Mouse (Mus musculus) hindbrain, embryonic 15.5 days (tissue): ENCODE results near the gene Slc29a4. TPM values are rescaled to one million over a fixed set of nuclear protein-coding genes. Genes with fewer than 3 reads are reported as not detected.
A peak's percentile ranks its signal among the peaks of the same experiment; 100 is the strongest.

Source experiments
- ATAC-seq: fragments of 200-750 bp; cut with Nextera tagmentation; 2 replicates; pipeline ENCODE4 v1.8.0; 2017; ENCODE audit warnings: low read depth, moderate number of reproducible peaks, moderate TSS enrichment; ENCODE audit not compliant: low FRiP score
- H3K27ac ChIP-seq: fragments of 300-500 bp; sonication (generic); replicated peaks from 2 replicates; pipeline ENCODE4 v1.5.1; 2015; ENCODE audit warnings: mild to moderate bottlenecking, inconsistent platforms
- H3K27me3 ChIP-seq: fragments of 300-500 bp; sonication (generic); 2 replicates; pipeline ENCODE4 v1.6.1; 2015; ENCODE audit warnings: control low read depth, inconsistent platforms
- H3K36me3 ChIP-seq: fragments of 300-500 bp; sonication (generic); 2 replicates; pipeline ENCODE4 v1.6.1; 2015; ENCODE audit warnings: control low read depth, inconsistent platforms
- H3K4me1 ChIP-seq: fragments of 300-500 bp; sonication (generic); replicated peaks from 2 replicates; pipeline ENCODE4 v1.6.1; 2015; ENCODE audit warnings: control low read depth, inconsistent platforms
- H3K4me2 ChIP-seq: fragments of 300-500 bp; sonication (generic); 2 replicates; pipeline ENCODE4 v1.6.1; 2015; ENCODE audit warnings: moderate library complexity, mild to moderate bottlenecking, inconsistent platforms
- H3K4me3 ChIP-seq: fragments of 300-500 bp; sonication (generic); 2 replicates; pipeline ENCODE4 v1.5.1; 2015; ENCODE audit warnings: mild to moderate bottlenecking, inconsistent platforms
- H3K9ac ChIP-seq: fragments of 300-500 bp; sonication (generic); 2 replicates; pipeline ENCODE4 v1.6.1; 2015; ENCODE audit warnings: inconsistent platforms
- H3K9me3 ChIP-seq: fragments of 300-500 bp; sonication (generic); 2 replicates; pipeline ENCODE4 v1.6.1; 2016; ENCODE audit warnings: control low read depth, inconsistent platforms
- WGBS: fragments of 180-500 bp; shearing (Covaris S2); methylation state at CpG from one replicate; pipeline ENCODE4 v1.1.7; 2015; 5-methylcytosine and 5-hydroxymethylcytosine counted together
- polyA plus RNA-seq: library from polyadenylated mRNA; unstranded; fragments of >200 nt; fragmentation: Nextera tagmentation; extraction: Ambion mirVana; gene quantifications from 2 replicates; pipeline ENCODE4 v1.2.1, GENCODE M21; 2015

Slc29a4 gene
- polyA plus RNA-seq = 82.0 and 99.5 TPM in 2 replicates

- H3K9ac ChIP-seq = no peak within 1 kb of the TSS
- H3K4me1 ChIP-seq = peaks cover 24% of the 10 kb centered on the region
- H3K27me3 ChIP-seq = no peaks in the 10 kb centered on the region
- no peak within 1 kb of the TSS for H3K4me2 ChIP-seq
- H3K9me3 ChIP-seq = no peaks in the 10 kb centered on the region
- 0 out of 2 replicates have a peak within 1 kb of the TSS, but pooled peaks have one; percentile 50 for H3K27ac ChIP-seq
- WGBS = 45% methylated on average over 14 of the region's 14 CpGs
- peak; percentile 36; the same call in 1 of the 2 replicates for ATAC-seq
- H3K36me3 ChIP-seq = no peaks in the 10 kb centered on the region
- no peak within 1 kb of the TSS for H3K4me3 ChIP-seq
These were observed at the start of gene Slc29a4 for GRCm38 (mm10) chr5:142692248-142692647. Gene Slc29a4 (plus strand): TSS chr5:142692512.

DNA sequence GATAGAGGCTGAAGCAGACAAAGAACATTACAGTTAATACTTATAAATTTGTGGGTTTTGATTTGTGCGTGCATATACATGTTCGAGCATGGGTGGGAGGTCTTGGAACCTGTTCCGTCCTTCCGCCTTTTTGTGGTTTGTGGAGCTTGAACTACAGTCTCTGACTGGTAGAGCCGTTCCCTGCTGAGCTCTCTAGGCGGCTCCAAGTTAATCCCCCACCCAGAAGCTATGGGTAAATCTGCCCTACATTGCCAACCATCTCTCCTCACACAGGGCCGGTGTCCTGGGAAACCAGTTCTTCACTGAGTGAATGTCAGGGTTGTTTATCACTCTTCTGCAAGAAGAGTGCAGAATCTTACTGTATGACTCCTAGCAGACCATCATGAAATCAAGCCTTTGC is 44.1 kb upstream of the Slc29a4 start:
- no peak overlapping the region for H3K9ac ChIP-seq
- H3K27me3 ChIP-seq = no peaks in the 10 kb centered on the region
- H3K27ac ChIP-seq = no peak overlapping the region; the same call in 1 of the 2 replicates
- H3K4me1 ChIP-seq = peaks cover 15% of the 10 kb centered on the region
- H3K36me3 ChIP-seq = peaks cover 10% of the 10 kb centered on the region
- no peak overlapping the region for H3K4me2 ChIP-seq
- no peaks in the 10 kb centered on the region; the same call in 1 of the 2 replicates for H3K9me3 ChIP-seq
- 71% methylated on average over 7 of the region's 7 CpGs for WGBS
- ATAC-seq = no peak
- no peak overlapping the region for H3K4me3 ChIP-seq

GRCm38 (mm10) chr5:142649460-142650050 is 42.8 kb upstream of the Slc29a4 start:
- Histone ChIP-seq H3K4me2 (no peak overlapping the region), H3K4me3 (no peak overlapping the region), H3K27me3 (no peaks in the 10 kb centered on the region), H3K27ac (no peak overlapping the region), H3K9me3 (no peaks in the 10 kb centered on the region; the same call in 1 of the 2 replicates), H3K9ac (no peak overlapping the region), H3K36me3 (peaks cover 7% of the 10 kb centered on the region), H3K4me1 (peaks cover 15% of the 10 kb centered on the region)
- 92% methylated on average over 4 of the region's 4 CpGs for WGBS
- ATAC-seq = no peak

- H3K9ac ChIP-seq = no peak overlapping the region
- no peaks in the 10 kb centered on the region for H3K9me3 ChIP-seq
- H3K4me1 ChIP-seq = peaks cover 15% of the 10 kb centered on the region
- no peak overlapping the region for H3K4me2 ChIP-seq
- no peak overlapping the region for H3K27ac ChIP-seq
- H3K27me3 ChIP-seq = no peaks in the 10 kb centered on the region
- no peak overlapping the region for H3K4me3 ChIP-seq
- no peaks in the 10 kb centered on the region for H3K36me3 ChIP-seq
- ATAC-seq = no peak
- 35% methylated on average over 3 of the region's 3 CpGs for WGBS
These were observed 41.9 kb upstream of the Slc29a4 start for GRCm38 (mm10) chr5:142650390-142650789.

GRCm38 (mm10) chr5:142650794-142651497 is 41.4 kb upstream of the Slc29a4 start:
- H3K9me3 ChIP-seq = no peaks in the 10 kb centered on the region
- no peak overlapping the region for H3K9ac ChIP-seq
- H3K4me3 ChIP-seq = no peak overlapping the region
- 0 out of 2 replicates have a peak, but pooled peaks have one; percentile 23 for ATAC-seq
- no peak overlapping the region for H3K4me2 ChIP-seq
- WGBS = 63% methylated on average over 6 of the region's 6 CpGs
- no peaks in the 10 kb centered on the region for H3K27me3 ChIP-seq
- peaks cover 3% of the 10 kb centered on the region for H3K36me3 ChIP-seq
- H3K27ac ChIP-seq = no peak overlapping the region
- H3K4me1 ChIP-seq = peaks cover 15% of the 10 kb centered on the region

- H3K27ac ChIP-seq = no peak overlapping the region
- H3K4me2 ChIP-seq = no peak overlapping the region
- ATAC-seq = no peak
- no peak overlapping the region for H3K9ac ChIP-seq
- no peaks in the 10 kb centered on the region for H3K27me3 ChIP-seq
- H3K36me3 ChIP-seq = peaks cover 15% of the 10 kb centered on the region
- peaks cover 15% of the 10 kb centered on the region for H3K4me1 ChIP-seq
- no peaks in the 10 kb centered on the region for H3K9me3 ChIP-seq
- WGBS = 77% methylated on average over 4 of the region's 4 CpGs
- no peak overlapping the region for H3K4me3 ChIP-seq
These were observed 40.0 kb upstream of the Slc29a4 start for GRCm38 (mm10) chr5:142652266-142652665.

- Histone ChIP-seq H3K4me1 (no peaks in the 10 kb centered on the region), H3K9me3 (no peaks in the 10 kb centered on the region), H3K36me3 (peaks cover 89% of the 10 kb centered on the region), H3K4me2 (no peak overlapping the region), H3K27me3 (no peaks in the 10 kb centered on the region), H3K4me3 (no peak overlapping the region), H3K27ac (no peak overlapping the region), H3K9ac (no peak overlapping the region)
- ATAC-seq = no peak
- WGBS = 73% methylated on average over 7 of the region's 7 CpGs
These were observed 31.5 kb upstream of the Slc29a4 start for GRCm38 (mm10) chr5:142660656-142661434.

DNA sequence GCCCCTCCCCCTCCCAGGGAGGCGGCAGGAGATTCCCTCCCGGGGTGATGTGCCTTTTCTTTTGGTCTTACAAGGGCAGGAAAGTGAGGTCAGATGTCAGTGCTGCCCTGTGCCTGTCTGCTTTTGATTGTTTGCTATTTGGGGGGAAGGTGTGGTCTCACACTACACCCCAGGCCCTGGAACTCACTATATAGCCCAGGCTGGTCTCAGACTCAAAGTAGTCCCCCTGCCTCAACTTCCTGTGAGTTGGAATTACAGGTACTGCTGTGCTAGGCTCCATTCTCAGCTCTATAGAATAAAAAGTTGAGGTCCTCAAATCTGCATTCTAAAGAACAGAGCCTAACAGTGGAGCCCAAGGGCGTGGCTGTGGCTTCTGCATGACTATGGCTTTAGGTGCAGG is 24.4 kb upstream of the Slc29a4 start:
- H3K4me2 ChIP-seq = no peak overlapping the region
- no peaks in the 10 kb centered on the region for H3K4me1 ChIP-seq
- H3K27me3 ChIP-seq = no peaks in the 10 kb centered on the region
- H3K9me3 ChIP-seq = no peaks in the 10 kb centered on the region
- H3K4me3 ChIP-seq = no peak overlapping the region
- H3K36me3 ChIP-seq = peaks cover 42% of the 10 kb centered on the region
- no peak overlapping the region for H3K27ac ChIP-seq
- H3K9ac ChIP-seq = no peak overlapping the region
- ATAC-seq = no peak
- 30% methylated on average over 3 of the region's 3 CpGs for WGBS

DNA sequence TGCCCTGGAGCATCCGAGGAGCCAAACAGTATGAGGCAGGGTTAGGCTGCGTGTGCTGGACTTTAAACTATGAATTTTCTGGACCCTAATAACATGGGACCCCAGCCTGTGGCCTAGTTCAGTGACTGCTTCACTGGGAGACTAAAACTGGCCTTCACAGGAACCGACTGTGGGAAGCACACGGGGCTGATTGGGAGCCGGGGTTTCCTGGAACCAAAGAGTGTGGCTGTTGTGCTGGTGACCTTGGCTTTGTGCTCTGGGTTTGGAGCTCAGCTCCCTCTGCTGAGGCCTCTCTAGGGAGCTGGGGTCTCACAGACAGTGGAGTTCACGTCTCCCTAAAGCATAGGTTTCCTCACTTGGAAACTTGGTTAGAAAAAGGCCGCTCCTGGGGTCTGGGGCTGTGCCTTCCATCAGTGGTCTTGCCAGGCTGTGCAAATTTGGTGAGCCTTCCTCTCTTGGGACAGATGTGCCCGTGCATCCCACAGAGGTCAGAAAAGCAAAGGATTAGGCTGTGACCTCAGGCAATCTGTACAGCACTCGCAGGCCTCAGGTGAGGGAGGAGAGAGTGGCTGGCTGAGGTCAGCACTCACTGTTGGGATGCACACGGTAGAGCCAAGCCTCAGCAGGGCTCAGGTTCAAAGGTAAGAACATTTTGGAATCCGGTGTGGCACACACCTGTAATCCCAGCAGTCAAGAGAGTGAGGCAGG is 23.6 kb upstream of the Slc29a4 start:
- H3K9ac ChIP-seq = no peak overlapping the region
- H3K27ac ChIP-seq = no peak overlapping the region
- peaks cover 36% of the 10 kb centered on the region for H3K36me3 ChIP-seq
- H3K27me3 ChIP-seq = no peaks in the 10 kb centered on the region
- no peak for ATAC-seq
- H3K4me2 ChIP-seq = no peak overlapping the region
- 91% methylated on average over 11 of the region's 11 CpGs for WGBS
- H3K4me3 ChIP-seq = no peak overlapping the region
- no peaks in the 10 kb centered on the region for H3K4me1 ChIP-seq
- H3K9me3 ChIP-seq = no peaks in the 10 kb centered on the region

GRCm38 (mm10) chr5:142669726-142670125 is 22.6 kb upstream of the Slc29a4 start:
- H3K27ac ChIP-seq = no peak overlapping the region
- peaks cover 26% of the 10 kb centered on the region for H3K36me3 ChIP-seq
- no peak overlapping the region for H3K4me2 ChIP-seq
- H3K9me3 ChIP-seq = no peaks in the 10 kb centered on the region
- no peaks in the 10 kb centered on the region for H3K27me3 ChIP-seq
- no peak overlapping the region for H3K4me3 ChIP-seq
- 70% methylated on average over 7 of the region's 7 CpGs for WGBS
- ATAC-seq = no peak
- no peak overlapping the region for H3K9ac ChIP-seq
- no peaks in the 10 kb centered on the region for H3K4me1 ChIP-seq

GRCm38 (mm10) chr5:142673082-142673481 is 19.2 kb upstream of the Slc29a4 start:
- no peaks in the 10 kb centered on the region for H3K27me3 ChIP-seq
- no peak overlapping the region for H3K4me2 ChIP-seq
- 22% methylated on average over 5 of the region's 5 CpGs for WGBS
- ATAC-seq = peak; percentile 65
- H3K9me3 ChIP-seq = no peaks in the 10 kb centered on the region
- no peak overlapping the region for H3K27ac ChIP-seq
- H3K4me3 ChIP-seq = no peak overlapping the region
- H3K4me1 ChIP-seq = no peaks in the 10 kb centered on the region
- H3K36me3 ChIP-seq = peaks cover 4% of the 10 kb centered on the region; the same call in 1 of the 2 replicates
- no peak overlapping the region for H3K9ac ChIP-seq
